Mouse (Mus musculus) testis, postnatal 14 days (tissue): ENCODE results near the gene Atf6.

Experiments used
- DNase-seq: peaks from one replicate; pipeline ENCODE4 v3.0.0; 2021; ENCODE audit warnings: low spot score

Atf6 gene

DNA sequence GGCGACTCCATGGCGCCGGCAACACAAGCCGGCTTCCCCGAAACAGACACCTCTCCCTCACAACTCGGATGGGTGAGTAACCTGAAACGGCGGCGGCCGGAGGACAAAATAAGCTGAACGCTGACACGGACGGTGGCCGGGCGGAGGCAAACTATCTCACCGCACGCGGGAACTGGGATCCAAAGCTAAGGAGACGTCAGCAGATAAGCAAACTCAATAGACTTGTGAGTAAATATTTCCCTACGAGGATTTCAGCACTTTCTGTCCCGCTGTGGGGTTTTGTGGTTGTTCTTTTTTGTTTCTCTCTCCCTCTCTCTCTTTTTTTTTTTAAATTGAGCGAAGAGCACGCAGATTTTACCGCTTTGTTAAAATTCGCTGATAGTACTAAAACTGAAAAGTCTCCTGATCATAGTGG is at the start of gene Atf6:
Gene Atf6 (minus strand): TSS at position 81 of the 415 bp plus-strand sequence.
- DNase-seq = peak; percentile 94

DNA sequence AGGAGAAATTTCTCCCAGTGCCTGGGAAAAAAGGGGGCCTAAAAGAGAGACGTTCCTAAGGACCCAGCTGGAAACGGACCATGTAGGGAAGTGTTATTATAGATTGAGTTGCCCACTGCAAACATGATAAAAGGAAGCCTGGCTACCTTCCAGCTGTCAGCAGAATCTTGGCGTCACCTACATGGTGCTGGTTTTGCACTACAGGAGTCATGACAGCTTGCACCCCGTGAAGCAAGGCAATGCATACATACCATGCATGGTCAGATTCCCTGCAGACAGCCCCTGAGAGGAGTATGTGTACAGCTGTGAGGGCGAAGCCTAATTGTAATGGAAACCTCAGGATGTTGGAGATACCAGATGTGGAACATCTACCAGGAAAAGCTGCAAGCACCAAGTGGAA is 48.1 kb upstream of the Atf6 start:
- DNase-seq = no peak

DNA sequence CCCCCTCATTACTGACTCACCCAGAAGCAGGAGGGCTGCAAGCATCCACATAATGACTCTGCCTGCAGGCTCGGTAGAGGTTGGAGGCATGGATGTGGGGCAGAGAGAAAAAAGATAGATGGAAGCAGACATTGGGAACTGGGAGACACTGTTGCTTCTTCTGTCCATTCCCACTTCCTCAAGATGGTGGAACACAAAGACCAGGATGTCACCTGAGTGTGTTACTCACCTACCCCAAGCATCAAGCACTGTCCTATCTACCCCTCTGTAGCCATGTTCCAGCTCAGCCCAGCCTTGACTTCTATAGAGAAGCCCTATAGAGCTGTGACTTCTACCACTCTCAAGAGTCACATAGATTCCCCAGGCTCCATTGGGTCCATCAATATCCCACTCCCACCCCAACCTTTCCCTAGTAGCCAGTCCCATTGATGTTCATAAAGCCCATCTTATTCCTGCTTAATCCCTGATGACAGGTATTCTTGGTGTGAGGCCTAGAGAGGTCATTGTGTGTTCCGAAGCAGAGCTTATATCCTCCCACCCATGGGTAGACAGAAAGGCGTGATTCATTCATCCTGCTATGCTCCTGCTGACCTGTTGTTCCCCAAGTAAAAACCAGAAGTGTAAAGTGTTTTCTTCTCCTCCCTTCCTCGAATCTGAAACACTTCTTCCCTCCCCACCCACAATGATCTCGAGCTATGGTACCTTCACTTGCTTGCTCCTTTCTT is 45.5 kb upstream of the Atf6 start, which contains the start of gene Fcrlb:
Gene Fcrlb (minus strand): TSS at position 51 of the 725 bp plus-strand sequence.
- no peak for DNase-seq

DNA sequence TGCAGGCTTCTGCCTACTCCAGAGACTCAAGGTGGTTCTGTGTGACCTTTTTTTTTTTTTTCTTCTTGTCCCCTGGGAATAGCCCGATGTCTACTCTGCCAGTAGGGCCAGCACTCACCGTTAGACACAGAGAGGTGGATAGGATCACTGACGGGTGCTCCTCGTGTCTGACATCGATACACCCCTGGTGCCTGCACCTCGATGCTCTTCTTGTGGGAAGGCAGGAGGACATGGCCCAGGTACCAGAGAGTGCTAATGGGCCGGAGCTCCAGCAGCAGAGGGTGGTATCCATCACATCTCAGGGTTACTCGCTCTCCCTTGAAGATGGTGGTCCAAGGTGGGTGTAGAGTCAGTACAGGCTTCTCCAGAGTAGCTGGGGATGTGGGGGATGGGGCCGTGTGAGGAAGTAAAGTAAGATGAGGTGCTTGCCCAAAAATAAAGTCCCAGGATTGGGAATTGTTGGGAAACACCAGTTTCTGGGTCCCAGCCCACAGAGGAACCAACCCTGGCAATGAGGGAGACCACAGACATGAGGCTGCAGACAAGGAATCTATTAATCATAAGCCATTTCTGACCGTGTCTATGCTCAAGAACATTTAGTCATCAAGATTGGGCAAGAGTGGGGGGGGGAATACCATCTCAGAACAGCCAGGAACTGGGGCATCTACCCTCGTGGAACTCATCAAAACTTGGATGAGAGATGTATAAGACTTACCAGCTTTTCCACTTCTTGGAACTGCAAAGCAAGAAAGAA is 44.5 kb upstream of the Atf6 start:
- DNase-seq = no peak

DNA sequence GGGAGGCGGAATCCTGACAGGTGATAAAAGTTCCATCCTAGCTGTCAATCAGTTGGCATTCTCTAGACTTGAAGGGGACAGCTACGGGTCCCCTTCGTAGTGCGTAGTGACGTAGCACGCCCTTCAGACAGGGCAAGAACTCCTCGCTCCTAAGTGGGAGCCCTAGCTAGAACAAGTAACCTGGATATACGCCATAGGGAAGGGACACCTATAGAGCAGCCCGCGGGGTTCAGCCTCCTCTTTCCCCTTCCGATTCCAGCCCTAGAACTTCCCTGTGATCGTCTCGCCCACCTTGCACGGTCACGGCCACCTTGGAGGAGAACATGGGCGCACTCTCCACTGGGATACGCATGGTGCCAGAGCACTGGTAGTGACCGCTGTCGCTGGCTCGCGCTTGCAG is 40.8 kb upstream of the Atf6 start:
- no peak for DNase-seq

DNA sequence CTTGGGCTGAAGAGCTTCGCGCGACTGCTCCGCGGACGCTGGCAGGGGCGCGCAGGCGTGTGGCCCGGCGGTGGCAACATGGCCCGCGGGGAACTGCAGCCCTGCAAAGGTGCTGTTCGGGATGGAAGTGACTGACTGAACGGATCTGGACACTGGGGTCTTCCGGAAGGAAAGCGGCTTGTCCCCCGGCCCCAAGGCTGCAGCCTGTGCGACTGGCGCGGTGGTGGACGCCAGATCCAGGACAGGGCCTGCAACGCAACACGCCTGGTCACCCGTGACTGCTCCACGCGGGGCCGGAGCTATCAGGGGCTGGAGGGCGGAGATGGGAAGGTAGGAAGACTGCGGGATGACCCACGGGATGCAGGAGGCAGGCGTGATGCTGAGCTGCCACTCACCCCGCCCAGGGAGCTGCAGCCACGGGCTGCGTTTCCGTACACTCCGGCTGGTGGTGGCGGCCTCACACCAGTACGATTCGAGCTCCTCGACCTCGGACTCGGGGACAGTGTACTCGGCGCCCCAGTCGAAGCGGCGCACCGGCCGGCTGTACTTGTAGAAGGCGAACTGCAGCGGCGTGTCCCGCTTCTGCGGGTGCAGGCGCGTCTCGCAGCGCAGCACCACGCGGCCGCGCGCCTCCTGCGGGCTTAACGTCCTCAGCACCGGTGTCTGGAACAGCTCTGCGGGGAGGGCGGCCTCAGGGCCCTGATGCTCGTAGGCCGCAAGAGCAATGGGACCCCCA is 40.1 kb upstream of the Atf6 start:
- DNase-seq = no peak

DNA sequence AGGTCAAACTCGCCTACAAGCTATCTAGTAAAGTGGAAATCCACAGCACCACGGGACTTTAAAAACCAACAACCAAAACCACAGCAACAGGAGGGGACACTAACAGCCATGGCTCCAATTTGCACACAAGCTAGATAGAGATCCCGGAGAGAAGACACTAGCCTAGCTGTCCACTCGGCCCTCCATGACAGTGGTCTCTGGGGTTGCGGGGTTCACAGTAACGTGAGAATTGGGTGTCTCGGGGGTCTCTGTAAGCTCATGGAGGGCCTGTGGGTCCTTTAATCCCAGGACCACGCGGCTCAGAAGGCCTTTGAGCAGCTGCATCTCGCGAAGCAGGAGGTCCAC is 39.5 kb upstream of the Atf6 start:
- DNase-seq = no peak

DNA sequence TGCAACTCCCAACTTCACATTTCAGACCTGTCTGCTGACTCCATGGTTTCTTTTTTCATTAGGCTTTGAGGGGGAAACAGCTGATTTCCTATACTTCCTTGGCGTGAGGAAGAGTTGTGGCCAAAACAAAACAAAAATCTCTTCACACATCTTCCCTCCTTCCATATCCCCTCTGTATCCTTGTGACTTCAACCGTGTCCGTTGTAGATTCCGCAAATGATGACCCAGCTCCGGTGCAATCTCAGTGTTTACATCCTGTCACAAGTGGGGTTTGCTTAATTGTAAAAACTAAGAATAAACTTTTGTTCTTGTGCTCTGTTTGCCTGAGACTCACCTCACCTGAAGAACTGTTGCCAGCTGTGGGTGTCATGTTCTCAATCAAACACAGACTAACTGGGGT is 35.9 kb upstream of the Atf6 start:
- DNase-seq = no peak

DNA sequence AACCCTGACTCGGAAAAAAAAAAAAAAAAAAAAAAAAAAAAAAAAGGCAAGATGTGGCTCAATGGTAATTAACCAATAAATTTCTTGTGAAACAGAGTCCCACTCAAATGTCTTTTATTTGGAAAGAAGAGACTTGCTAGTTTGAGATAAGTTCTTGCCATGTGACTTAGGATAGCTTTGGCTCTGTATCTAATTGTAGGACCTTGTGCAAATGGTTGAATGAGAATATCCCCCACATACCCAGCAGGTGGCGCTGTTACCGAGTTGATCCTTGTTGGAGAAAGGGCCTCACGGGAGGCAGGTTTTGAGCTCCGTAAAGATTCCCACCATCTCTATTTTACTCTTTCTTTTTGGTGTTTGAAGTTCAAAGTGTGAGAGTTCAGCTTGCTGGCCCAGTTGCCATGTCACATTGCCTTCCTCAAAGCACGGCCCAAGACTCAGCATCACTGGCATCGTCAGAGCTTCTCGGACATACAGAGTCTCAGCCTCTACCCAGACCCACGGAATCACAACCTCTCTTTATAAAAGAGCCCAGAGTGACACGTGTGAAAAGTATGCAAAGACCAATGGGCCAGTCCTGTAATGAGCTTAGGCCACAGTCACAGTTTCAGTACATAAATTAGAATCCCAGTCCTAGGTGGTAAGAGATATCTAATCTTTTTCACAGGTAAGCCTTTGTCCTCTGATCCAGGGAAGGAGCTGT is 34.1 kb upstream of the Atf6 start:
- DNase-seq = peak; percentile 82

DNA sequence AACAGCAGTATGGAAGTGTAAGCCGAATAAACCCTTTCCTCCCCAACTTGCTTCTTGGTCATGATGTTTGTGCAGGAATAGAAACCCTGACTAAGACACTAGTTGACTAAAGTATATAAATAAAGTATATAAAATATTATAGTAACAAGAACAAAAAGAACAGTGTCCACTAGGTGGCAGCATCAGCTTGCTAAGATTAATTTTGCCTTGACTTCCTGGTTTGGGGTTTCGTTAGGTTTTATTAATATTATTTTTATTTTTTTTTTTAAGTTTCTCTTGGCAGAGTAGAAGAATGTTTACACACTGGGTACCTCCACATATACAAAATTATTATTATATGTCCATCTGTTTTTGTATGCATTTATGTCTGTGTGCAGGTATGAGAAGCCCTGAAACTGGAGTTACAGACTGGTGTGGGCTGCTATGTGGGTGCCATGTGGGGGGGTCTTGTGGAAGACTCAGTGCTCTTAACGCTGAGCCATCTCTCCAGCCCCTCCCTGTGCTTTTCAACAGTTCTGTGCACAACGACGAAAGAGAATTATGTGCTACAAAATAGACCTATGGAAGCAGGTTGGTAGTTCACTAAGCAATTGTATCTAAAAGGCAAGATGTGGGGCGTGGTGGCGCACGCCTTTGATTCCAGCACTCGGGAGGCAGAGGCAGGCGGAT is 33.4 kb upstream of the Atf6 start:
- DNase-seq = no peak

DNA sequence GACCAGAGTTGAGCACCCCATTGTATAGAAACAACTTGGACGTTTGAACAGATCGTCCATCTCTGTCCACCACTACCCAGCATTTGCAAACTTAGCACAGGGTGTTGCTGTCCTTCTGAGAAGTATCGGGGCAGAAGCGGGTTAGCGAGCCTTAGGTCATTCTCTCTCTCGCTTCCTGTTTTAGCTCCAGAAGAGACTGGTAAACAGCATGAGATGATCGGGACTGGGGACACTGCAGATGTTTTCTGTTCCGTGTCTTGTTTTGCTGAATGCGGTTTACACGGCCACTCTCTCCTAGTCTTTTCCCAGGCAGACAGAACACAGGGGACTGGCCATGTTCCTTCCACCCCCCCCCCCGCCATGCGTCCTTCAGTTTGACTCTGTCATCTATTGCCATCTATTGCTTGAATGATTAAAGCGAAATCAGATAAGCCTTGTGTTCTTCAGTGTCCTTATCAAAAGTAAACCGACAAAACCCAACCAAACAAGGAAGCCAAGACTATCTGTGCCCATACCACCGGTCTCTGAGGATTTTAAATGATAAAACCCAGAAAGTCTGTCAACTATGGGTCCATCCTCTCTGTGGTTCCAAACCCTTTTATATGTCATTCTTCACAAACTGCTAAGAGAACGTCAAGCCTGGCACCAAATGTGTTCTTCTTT is 31.0 kb upstream of the Atf6 start:
- no peak for DNase-seq

DNA sequence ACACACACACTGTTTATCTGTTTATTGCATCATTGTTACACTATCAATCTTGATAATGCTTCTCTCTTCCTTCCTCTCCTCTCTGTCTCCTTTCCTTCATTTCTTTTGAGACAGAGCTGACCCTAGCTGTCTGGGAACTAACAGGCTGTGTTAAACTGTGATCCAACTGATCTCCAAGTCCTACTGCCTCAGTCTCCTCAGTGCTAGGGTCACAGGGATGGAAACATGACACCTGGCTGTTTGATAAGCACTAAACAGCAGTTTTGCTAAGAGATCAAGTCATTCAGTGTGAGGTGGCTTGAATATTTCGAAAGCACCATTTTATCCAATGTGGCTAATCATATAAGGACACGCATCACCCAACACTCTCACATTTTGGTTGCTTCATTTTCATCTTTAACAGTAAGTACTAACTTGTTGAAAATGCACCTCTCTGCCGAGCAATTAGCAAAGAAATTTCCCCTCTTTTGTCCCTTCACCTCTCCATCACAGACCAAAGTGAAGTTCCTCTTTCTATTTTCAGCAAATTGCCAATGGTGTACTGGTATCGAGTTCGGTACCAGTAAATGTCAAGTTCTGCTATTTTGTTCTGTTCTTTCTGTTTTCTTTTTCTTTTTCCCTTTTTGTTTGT is 29.2 kb upstream of the Atf6 start:
- DNase-seq = no peak

DNA sequence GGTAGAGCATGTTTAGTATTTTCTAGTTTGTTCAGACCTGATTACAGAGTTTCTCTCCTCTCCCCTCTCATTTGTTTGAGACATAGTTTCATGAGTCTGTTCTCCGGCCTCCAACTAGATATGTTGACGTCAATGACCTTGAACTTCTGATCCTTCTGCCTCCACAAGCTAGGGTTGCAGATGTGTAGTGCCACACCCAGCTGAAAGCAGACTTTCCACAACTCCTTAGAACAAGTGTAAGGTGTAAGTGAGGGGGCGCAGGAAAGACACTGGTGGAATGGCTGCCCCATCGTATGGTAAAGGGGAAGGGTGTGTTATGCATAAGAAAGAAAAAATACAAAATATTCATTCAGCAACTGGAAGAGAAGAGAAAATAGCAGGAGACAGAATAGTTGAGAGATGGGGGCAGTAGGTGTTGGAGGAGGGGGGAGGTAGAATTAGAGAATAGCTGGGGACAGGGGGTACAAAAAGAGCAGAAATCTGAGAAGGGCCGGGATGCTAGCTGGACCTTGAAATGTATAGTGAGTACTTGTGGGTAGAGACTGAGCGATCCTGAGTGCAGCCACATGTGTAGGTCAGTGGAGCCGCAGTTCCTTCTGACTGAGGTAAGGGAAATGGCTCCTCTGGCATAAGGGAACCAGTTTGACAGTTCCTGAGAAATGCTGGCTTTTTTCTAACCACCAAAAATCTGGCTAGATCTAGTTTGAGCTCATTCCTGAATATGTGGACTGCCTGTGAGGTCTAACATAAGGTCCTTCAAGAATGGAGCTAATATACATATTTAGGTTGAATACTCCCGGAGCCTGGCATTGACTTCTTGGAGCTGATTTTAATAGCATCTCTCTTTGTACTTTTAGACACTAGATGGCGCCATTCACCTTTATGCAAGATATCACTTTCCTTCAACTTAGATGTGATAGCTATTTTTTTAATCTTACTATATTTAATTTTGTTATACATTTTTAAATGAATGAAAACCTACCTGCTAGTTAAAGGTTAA is 27.3 kb upstream of the Atf6 start:
- DNase-seq = no peak

DNA sequence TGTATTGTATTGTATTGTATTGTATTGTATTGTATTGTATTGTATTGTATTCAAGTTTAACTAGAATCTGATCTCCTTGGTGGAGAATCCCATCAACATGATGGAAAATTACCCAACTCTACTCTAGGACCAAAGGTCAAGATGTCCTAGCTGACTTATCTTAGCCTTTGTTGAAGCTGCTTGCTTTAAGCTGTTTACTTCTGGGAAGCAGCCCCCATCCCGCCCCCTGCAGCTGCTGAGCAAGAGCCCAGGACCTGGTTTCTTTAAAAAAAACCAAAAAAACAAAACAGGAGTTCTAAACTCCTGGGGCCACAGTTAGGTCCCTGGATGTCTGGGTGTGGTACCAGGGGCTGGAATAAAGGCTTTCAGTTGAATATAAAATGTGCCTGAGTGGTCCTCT is 24.7 kb upstream of the Atf6 start:
- DNase-seq = no peak

DNA sequence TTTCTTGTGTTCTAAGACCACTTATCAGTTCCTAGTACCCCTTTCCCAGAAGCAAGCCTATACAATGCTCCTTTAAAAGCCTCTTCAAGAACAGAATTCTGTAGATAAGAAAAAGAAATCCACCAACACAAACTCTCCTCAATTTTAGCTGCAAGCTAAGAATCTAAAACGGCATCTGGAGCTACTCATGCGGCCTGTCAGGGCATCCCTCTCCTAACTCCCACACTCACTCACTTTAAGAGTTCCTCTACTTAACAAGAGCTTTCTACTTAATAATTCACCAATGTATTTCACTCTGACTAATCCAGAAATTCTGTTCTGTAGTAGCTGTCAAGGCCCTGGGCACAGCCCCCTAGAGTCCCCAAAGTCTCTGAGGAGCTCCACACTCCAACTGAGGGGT is 24.1 kb upstream of the Atf6 start:
- DNase-seq = no peak

DNA sequence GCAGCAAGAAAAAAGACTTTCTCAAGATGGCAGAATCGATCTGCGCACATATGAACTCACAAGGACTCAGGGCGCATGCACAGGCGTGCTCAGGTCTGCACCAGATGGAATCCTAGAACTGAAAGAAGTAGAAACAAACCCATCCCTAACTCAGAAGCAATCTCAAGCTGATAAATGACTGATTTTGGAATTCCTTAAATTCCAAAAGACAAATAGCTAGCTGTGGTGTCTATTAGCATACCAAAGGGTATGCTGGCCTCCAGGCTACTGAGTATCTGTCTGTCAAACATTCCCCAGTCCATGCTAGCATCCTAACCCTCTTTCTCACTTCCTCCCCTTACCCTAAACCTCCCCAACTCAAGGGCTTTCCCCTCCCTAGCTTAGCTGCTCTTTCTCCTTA is 21.7 kb upstream of the Atf6 start:
- no peak for DNase-seq

DNA sequence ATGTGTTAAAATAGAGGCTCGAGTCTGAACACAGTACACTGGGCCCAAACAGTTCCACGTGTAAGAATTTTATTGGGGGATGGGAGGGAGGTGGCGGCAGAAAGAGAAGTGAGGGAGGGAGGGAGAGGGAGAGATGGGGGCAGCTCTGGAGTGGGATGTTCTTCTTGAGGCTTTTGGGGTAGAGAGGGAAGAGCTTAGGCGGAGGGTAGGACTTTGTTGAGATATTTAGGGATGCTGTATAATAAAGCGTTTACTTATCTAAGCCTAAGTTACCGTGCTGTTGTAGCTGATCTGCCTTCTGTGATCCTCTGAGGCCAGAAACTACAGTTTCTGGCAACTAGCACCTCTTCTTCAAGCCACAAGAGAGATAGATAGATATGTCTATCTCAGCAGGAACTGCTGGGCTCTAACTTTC is 18.5 kb upstream of the Atf6 start:
- no peak for DNase-seq

DNA sequence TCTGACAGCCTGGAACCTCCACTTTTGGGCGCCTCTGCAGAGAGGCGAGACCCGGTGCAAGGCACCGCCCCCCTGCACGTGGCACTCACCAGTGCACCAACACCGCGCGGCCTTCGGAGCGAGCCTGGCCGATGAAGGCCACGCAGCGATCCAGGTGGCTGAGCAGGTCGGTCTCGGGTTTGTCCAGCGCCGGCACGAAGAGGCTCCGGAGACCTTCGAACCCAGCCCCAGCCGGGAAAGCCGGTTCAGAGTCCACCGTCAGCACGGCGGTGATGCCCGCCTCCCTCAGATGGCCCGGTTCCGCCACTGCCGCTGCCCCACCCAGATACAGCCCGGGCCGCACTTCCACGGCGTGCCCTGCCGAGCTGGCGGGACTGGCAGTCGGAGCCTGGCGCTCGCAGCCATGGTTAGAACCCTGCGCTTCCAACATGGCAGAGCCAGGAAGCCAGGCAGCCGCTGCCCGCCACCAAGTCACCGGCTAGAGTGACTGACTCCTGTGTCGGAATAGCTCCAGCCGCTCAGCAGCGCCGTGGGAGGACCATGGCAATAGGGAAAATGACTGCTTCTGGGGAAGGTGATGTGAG is 17.5 kb upstream of the Atf6 start, which contains the start of the genes Gm26620 and Dusp12:
Gene Gm26620 (plus strand): TSS at position 88 of the 584 bp plus-strand sequence.
Gene Dusp12 (minus strand): TSS at position 563 of the 584 bp plus-strand sequence.
- peak; percentile 85 for DNase-seq

DNA sequence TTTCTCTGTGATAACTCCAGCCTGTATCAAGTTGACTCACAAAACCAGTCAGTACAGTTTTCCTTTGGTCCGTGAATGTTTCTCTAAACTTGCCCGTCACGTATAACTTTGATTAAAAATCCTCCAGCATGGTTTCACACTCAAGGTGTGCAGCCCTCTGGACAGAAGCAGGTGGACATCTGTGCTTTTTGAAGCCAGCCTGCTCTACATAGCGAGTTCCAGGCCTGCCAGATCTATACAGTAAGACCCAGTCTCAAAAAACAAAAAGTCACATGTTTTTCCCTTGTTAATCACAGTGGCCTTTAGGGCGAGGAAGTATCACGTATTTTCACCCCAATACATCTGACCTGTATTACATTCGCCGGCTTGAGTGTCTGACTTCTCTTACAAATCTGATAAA is 16.8 kb upstream of the Atf6 start:
- DNase-seq = no peak
